Mouse (Mus musculus) hindbrain, embryonic 12.5 days (tissue): ENCODE measurements around the gene Blvra. TPM values are rescaled to one million over a fixed set of nuclear protein-coding genes. Genes with fewer than 3 reads are reported as not detected.

Experiments
- ATAC-seq: fragments of 200-750 bp; cut with Nextera tagmentation; 2 replicates; pipeline ENCODE4 v1.8.0; 2017; ENCODE audit warnings: moderate TSS enrichment; ENCODE audit not compliant: low FRiP score
- H3K27ac ChIP-seq: fragments of 300-500 bp; sonication (generic); 2 replicates; pipeline ENCODE4 v1.5.1; 2016; ENCODE audit warnings: mild to moderate bottlenecking
- H3K27me3 ChIP-seq: fragments of 300-500 bp; sonication (generic); 2 replicates; pipeline ENCODE4 v1.6.1; 2016; ENCODE audit warnings: mild to moderate bottlenecking
- H3K36me3 ChIP-seq: fragments of 300-500 bp; sonication (generic); 2 replicates; pipeline ENCODE4 v1.6.1; 2016; ENCODE audit warnings: mild to moderate bottlenecking
- H3K4me1 ChIP-seq: fragments of 300-500 bp; sonication (generic); 2 replicates; pipeline ENCODE4 v1.6.1; 2016
- H3K4me2 ChIP-seq: fragments of 300-500 bp; sonication (generic); replicated peaks from 2 replicates; pipeline ENCODE4 v1.6.1; 2016; ENCODE audit warnings: mild to moderate bottlenecking
- H3K4me3 ChIP-seq: fragments of 300-500 bp; sonication (generic); 2 replicates; pipeline ENCODE4 v1.5.1; 2016; ENCODE audit warnings: mild to moderate bottlenecking
- H3K9ac ChIP-seq: fragments of 300-500 bp; sonication (generic); 2 replicates; pipeline ENCODE4 v1.6.1; 2016; ENCODE audit warnings: mild to moderate bottlenecking, moderate library complexity
- H3K9me3 ChIP-seq: fragments of 300-500 bp; sonication (generic); replicated peaks from 2 replicates; pipeline ENCODE4 v1.6.1; 2016; ENCODE audit warnings: mild to moderate bottlenecking
- WGBS: fragments of 180-500 bp; shearing (Covaris S2); methylation state at CpG from one replicate; pipeline ENCODE4 v1.1.7; 2016; 5-methylcytosine and 5-hydroxymethylcytosine counted together
- microRNA-seq: library from miRNA; unstranded; fragments of <30 nt; microRNA quantifications from one replicate; pipeline ENCODE4, GENCODE M21; 2017
- polyA plus RNA-seq: library from polyadenylated mRNA; unstranded; fragments of >200 nt; fragmentation: Nextera tagmentation; extraction: Ambion mirVana; gene quantifications from 2 replicates; pipeline ENCODE4 v1.2.1, GENCODE M21; 2016

Gene Blvra
- polyA plus RNA-seq, 1 experiment from 2014 or later, result 26.4 TPM

- 0 out of 2 replicates have a peak, but pooled peaks cover 2% of the 10 kb centered on the region for H3K9me3 ChIP-seq
- H3K27me3 ChIP-seq, result no peaks in the 10 kb centered on the region
- H3K4me2 ChIP-seq, result no peak overlapping the region
- H3K4me3 ChIP-seq, result no peak overlapping the region
- H3K4me1 ChIP-seq, result peaks cover 26% of the 10 kb centered on the region
- no peak for ATAC-seq
- H3K27ac ChIP-seq, result no peak overlapping the region
- 95% methylated on average over 8 of the region's 8 CpGs for WGBS
- H3K9ac ChIP-seq, result no peak overlapping the region
- H3K36me3 ChIP-seq, result 0 out of 2 replicates have a peak, but pooled peaks cover 5% of the 10 kb centered on the region
Observed at GRCm38 (mm10) chr2:127139094-127139493, 68.6 kb downstream of the Blvra start.

- Histone ChIP-seq H3K9me3 (0 out of 2 replicates have a peak, but pooled peaks cover 2% of the 10 kb centered on the region), H3K27ac (no peak overlapping the region), H3K4me2 (no peak overlapping the region), H3K4me3 (no peak overlapping the region), H3K4me1 (peaks cover 26% of the 10 kb centered on the region), H3K36me3 (0 out of 2 replicates have a peak, but pooled peaks cover 5% of the 10 kb centered on the region), H3K27me3 (no peaks in the 10 kb centered on the region), H3K9ac (no peak overlapping the region)
- WGBS, result 96% methylated on average over 1 of the region's 1 CpGs
- ATAC-seq, result no peak
Observed at GRCm38 (mm10) chr2:127139605-127140004, 69.1 kb downstream of the Blvra start.

GRCm38 (mm10) chr2:127140011-127140410 lies 69.5 kb downstream of the Blvra start:
- no peak overlapping the region for H3K27ac ChIP-seq
- ATAC-seq, result no peak
- WGBS, result 98% methylated on average over 7 of the region's 7 CpGs
- 0 out of 2 replicates have a peak, but pooled peaks cover 5% of the 10 kb centered on the region for H3K36me3 ChIP-seq
- H3K27me3 ChIP-seq, result no peaks in the 10 kb centered on the region
- H3K9ac ChIP-seq, result no peak overlapping the region
- no peak overlapping the region for H3K4me3 ChIP-seq
- H3K9me3 ChIP-seq, result 0 out of 2 replicates have a peak, but pooled peaks cover 2% of the 10 kb centered on the region
- no peak overlapping the region for H3K4me2 ChIP-seq
- H3K4me1 ChIP-seq, result peaks cover 26% of the 10 kb centered on the region

GRCm38 (mm10) chr2:127142031-127142430 lies 71.6 kb downstream of the Blvra start:
- 84% methylated on average over 10 of the region's 10 CpGs for WGBS
- Histone ChIP-seq H3K4me2 (peak overlapping the region; percentile 88), H3K36me3 (0 out of 2 replicates have a peak, but pooled peaks cover 5% of the 10 kb centered on the region), H3K4me1 (peaks cover 20% of the 10 kb centered on the region), H3K27ac (no peak overlapping the region), H3K9me3 (0 out of 2 replicates have a peak, but pooled peaks cover 2% of the 10 kb centered on the region), H3K9ac (no peak overlapping the region), H3K27me3 (no peaks in the 10 kb centered on the region), H3K4me3 (no peak overlapping the region)
- no peak for ATAC-seq

- Histone ChIP-seq H3K36me3 (0 out of 2 replicates have a peak, but pooled peaks cover 5% of the 10 kb centered on the region), H3K27ac (no peak overlapping the region), H3K4me2 (peak overlapping the region; percentile 88), H3K9ac (peak overlapping the region; percentile 61), H3K4me1 (peaks cover 15% of the 10 kb centered on the region), H3K4me3 (peak overlapping the region; percentile 55), H3K27me3 (no peaks in the 10 kb centered on the region), H3K9me3 (0 out of 2 replicates have a peak, but pooled peaks cover 2% of the 10 kb centered on the region)
- no peak for ATAC-seq
- WGBS, result 20% methylated on average over 6 of the region's 6 CpGs
Observed at GRCm38 (mm10) chr2:127142577-127143157, 72.2 kb downstream of the Blvra start.

GRCm38 (mm10) chr2:127143158-127144063 lies 72.9 kb downstream of the Blvra start, which contains the start of gene Itpripl1:
Itpripl1 (minus strand) TSS chr2:127143442.
- Histone ChIP-seq H3K4me3 (peak within 1 kb of the TSS; percentile 55), H3K9ac (peak within 1 kb of the TSS; percentile 61), H3K9me3 (0 out of 2 replicates have a peak, but pooled peaks cover 2% of the 10 kb centered on the region), H3K4me1 (peaks cover 12% of the 10 kb centered on the region), H3K4me2 (peak within 1 kb of the TSS; percentile 88), H3K27ac (no peak within 1 kb of the TSS), H3K27me3 (no peaks in the 10 kb centered on the region), H3K36me3 (0 out of 2 replicates have a peak, but pooled peaks cover 5% of the 10 kb centered on the region)
- ATAC-seq, result peak; percentile 89
- WGBS, result 3% methylated on average over 31 of the region's 31 CpGs

DNA sequence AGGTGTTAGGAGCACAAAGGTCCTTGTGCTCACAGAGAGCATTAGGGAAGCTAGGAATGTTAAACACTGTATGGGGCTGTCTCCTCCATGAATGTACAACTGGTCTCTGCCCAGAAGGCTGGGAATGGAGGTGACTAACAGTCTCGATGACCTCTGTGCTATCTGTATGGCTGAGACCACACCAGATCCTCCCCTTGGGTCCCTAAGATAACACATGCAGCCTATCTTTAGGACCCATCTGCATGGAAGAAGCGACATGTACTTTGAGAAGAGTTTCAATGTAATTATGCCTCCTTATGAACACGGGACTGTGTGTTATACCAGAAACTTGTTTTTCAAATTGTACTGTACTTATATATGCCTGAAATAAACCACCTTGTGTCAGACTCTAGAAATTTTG lies 75.2 kb downstream of the Blvra start:
- Histone ChIP-seq H3K36me3 (no peaks in the 10 kb centered on the region), H3K27ac (no peak overlapping the region)
- 84% methylated on average over 3 of the region's 3 CpGs for WGBS

More for the DNA sequence above, 75.2 kb downstream of the Blvra start:
- Histone ChIP-seq H3K4me2 (no peak overlapping the region), H3K9ac (no peak overlapping the region), H3K9me3 (no peaks in the 10 kb centered on the region), H3K4me3 (no peak overlapping the region), H3K27me3 (no peaks in the 10 kb centered on the region), H3K4me1 (peaks cover 12% of the 10 kb centered on the region)
- no peak for ATAC-seq

Small RNA genes lying within 50 kb of the gene (microRNA-seq; reads per million reads assigned to microRNA genes)
- not detected for gene Gm24081

Other genes with a start within 250 kb of the Blvra start
- gene Trpm7, start 194.4 kb upstream of the Blvra start, polyA plus RNA-seq, result 43.0 and 46.8 TPM in 2 replicates
- 35.6 and 37.2 TPM in 2 replicates for gene Sppl2a, start 137.4 kb upstream of the Blvra start, polyA plus RNA-seq
- gene Ap4e1, start 61.9 kb upstream of the Blvra start, polyA plus RNA-seq, result 12.9 and 14.9 TPM in 2 replicates
- gene Ncaph, start 63.3 kb downstream of the Blvra start, polyA plus RNA-seq, result 58.5 and 62.6 TPM in 2 replicates
- gene Itpripl1, start 72.8 kb downstream of the Blvra start, polyA plus RNA-seq, result 13.9 and 16.7 TPM in 2 replicates
- 2.6 and 2.8 TPM in 2 replicates for gene 1810024B03Rik, start 137.6 kb downstream of the Blvra start, polyA plus RNA-seq
- gene Snrnp200, start 137.7 kb downstream of the Blvra start, polyA plus RNA-seq, result 86.8 and 88.0 TPM in 2 replicates
- 54.7 and 56.2 TPM in 2 replicates for gene Ciao1, start 177.2 kb downstream of the Blvra start, polyA plus RNA-seq
- 41.1 and 41.3 TPM in 2 replicates for gene Tmem127, start 177.2 kb downstream of the Blvra start, polyA plus RNA-seq
- 86.0 and 86.9 TPM in 2 replicates for gene Stard7, start 199.6 kb downstream of the Blvra start, polyA plus RNA-seq